Mouse (Mus musculus): Measurements from ENCODE around the gene Appl1.

Appl1 gene

DNA sequence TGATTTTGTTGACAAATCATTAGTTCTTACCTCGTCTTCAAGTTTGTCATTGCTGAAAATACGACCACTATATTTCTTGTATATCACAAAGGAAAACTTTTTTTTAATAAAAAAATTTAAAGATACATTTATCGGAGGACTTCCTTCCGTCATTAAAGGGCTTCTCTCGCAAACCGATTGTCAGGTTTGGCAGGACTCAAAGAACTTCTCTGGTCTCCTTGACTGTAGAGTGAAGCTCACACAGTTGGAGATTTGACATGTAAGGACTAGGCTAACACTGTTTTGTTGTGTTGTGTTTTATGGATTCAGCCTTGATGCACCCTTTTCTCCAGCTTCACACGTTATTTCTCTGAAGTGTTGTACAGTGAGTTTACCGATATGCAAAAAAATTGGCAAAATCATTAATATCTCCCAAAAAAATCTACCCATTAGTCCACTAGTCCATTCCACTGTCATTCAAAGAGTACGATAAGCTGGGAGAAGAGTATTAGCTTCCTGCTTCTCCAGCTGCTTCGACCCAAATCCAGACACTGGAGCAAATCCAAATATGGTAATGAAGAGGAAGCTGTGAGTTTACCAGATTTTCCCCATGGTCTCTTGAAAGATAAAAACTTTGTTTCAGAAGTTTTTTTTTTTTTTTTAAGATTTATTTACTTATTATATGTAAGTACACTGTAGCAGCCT, at the start of gene Appl1:
Gene Appl1 (minus strand): TSS at position 127 of the 684 bp plus-strand sequence.
- Histone ChIP-seq H3K9me3 (ENCODE audit: low read length) (no peaks in the 10 kb centered on the region), H3K27me3 (ENCODE audit: insufficient read depth, low read length) (peaks cover 7% of the 10 kb centered on the region; the same call in 1 of the 2 replicates), H3K36me3 (ENCODE audit: insufficient read depth, low read length) (no peaks in the 10 kb centered on the region), H3K4me3 (replicated peaks; ENCODE audit: low read length) (peak within 1 kb of the TSS; percentile 94), H3K4me1 (replicated peaks; ENCODE audit: low read depth, low read length) (peaks cover 18% of the 10 kb centered on the region)
- TF ChIP-seq NANOG (IDR thresholded peaks at IDR 0.05; ENCODE audit: borderline replicate concordance, low read length) (no peak), POU5F1 (IDR thresholded peaks at IDR 0.05; ENCODE audit: borderline replicate concordance, low read length) (no peak), CTCF (conservative IDR thresholded peaks at IDR 0.05; ENCODE audit: low read length) (no peak)

DNA sequence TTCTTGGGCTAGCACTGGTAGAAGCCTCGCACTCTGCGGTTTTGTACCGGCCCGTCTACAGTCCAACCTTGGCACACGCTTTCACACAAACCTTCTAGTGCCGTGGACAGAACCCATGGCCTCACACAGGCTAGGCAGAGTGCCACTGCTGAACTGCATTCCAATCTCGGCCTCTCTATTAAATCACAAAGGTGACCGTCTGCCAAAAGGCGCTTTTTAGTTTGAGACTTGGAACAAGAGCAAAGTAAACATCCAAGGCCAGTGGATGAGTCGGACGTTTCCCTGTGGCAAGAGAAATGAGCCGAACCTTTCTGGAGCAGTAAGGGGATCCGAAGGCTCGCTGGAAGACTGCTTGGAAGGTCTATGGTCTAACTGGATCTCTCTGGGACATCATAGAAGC, 48.8 kb upstream of the Appl1 start:
- no peaks in the 10 kb centered on the region for H3K36me3 ChIP-seq (ENCODE audit: insufficient read depth, low read length)
- TF ChIP-seq NANOG (IDR thresholded peaks at IDR 0.05; ENCODE audit: borderline replicate concordance, low read length): no peak
- TF ChIP-seq CTCF (conservative IDR thresholded peaks at IDR 0.05; ENCODE audit: low read length): no peak
- TF ChIP-seq POU5F1 (IDR thresholded peaks at IDR 0.05; ENCODE audit: borderline replicate concordance, low read length): no peak

DNA sequence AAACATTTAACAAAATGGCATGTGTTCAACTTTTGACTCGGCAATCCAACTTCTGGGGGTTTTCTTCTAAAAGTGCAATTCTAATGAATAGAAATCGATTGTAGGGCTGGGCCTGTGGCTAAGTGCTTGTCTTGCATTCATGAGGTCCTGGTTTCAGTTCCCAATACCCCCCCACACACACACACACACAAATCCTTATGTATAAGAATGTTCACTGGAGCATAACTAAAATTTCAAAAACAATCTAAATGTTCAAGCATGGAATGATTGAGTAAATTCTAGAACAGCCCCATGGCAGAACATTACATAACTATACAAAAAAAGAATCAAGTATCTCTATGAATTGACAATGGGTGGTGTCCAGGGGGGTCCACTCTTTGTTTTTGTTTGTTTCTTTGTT, 46.9 kb upstream of the Appl1 start:
- no peak for TF ChIP-seq CTCF (conservative IDR thresholded peaks at IDR 0.05; ENCODE audit: low read length)
- no peak for TF ChIP-seq NANOG (IDR thresholded peaks at IDR 0.05; ENCODE audit: borderline replicate concordance, low read length)
- no peak for TF ChIP-seq POU5F1 (IDR thresholded peaks at IDR 0.05; ENCODE audit: borderline replicate concordance, low read length)
- H3K36me3 ChIP-seq (ENCODE audit: insufficient read depth, low read length): no peaks in the 10 kb centered on the region
- H3K27me3 ChIP-seq (ENCODE audit: insufficient read depth, low read length): peaks cover 12% of the 10 kb centered on the region; the same call in 1 of the 2 replicates
- no peak overlapping the region for H3K4me3 ChIP-seq (replicated peaks; ENCODE audit: low read length)
- H3K9me3 ChIP-seq (ENCODE audit: low read length): no peaks in the 10 kb centered on the region
- H3K4me1 ChIP-seq (replicated peaks; ENCODE audit: low read depth, low read length): peaks cover 30% of the 10 kb centered on the region

More for the DNA sequence above, 48.8 kb upstream of the Appl1 start:
- Histone ChIP-seq H3K27me3 (ENCODE audit: insufficient read depth, low read length) (peaks cover 12% of the 10 kb centered on the region; the same call in 1 of the 2 replicates), H3K4me1 (replicated peaks; ENCODE audit: low read depth, low read length) (peaks cover 20% of the 10 kb centered on the region), H3K9me3 (ENCODE audit: low read length) (no peaks in the 10 kb centered on the region), H3K4me3 (replicated peaks; ENCODE audit: low read length) (no peak overlapping the region)

DNA sequence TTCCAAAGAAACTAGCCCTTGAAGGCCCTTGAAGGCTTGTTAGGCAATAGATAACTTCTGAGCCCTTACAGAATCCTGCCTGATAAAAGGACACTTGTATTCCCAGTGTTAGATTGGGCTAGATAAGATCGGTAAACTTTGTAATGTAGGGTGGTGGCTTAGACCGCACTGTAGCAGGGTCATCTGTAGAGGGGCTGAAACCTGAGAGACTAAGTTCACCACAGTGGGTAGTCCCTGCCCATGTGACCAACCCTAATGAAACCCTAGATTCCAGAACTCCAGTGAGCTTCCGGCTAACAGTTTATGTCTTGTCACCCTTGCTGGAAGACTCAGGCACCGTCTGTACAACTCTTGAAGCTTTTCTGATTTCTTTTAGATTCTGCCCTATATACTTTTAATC, 42.6 kb upstream of the Appl1 start:
- no peaks in the 10 kb centered on the region for H3K36me3 ChIP-seq (ENCODE audit: insufficient read depth, low read length)
- no peak overlapping the region for H3K4me3 ChIP-seq (replicated peaks; ENCODE audit: low read length)
- H3K27me3 ChIP-seq (ENCODE audit: insufficient read depth, low read length): 0 out of 2 replicates have a peak, but pooled peaks cover 3% of the 10 kb centered on the region
- H3K4me1 ChIP-seq (replicated peaks; ENCODE audit: low read depth, low read length): peaks cover 10% of the 10 kb centered on the region
- H3K9me3 ChIP-seq (ENCODE audit: low read length): no peaks in the 10 kb centered on the region
- no peak for TF ChIP-seq POU5F1 (IDR thresholded peaks at IDR 0.05; ENCODE audit: borderline replicate concordance, low read length)
- no peak for TF ChIP-seq CTCF (conservative IDR thresholded peaks at IDR 0.05; ENCODE audit: low read length)
- no peak for TF ChIP-seq NANOG (IDR thresholded peaks at IDR 0.05; ENCODE audit: borderline replicate concordance, low read length)

DNA sequence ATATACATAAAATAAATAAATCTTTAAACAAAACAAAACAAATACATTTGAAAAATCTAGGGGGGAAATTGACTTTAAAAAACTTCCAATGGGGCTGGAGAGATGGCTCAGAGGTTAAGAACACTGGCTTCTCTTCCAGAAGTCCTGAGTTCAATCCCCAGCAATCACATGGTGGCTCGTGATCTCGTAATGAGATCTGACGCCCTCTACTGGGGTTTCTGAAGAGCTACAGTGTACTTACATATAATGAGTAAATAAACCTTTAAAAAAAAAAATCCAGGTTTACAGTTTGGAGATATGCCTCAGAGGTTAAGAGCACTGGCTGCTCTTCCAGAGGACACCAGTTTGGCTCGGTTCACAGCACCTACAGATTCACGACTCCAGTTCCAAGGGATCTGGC, 40.5 kb upstream of the Appl1 start:
- Histone ChIP-seq H3K4me3 (replicated peaks; ENCODE audit: low read length) (no peak overlapping the region), H3K9me3 (ENCODE audit: low read length) (no peaks in the 10 kb centered on the region), H3K27me3 (ENCODE audit: insufficient read depth, low read length) (0 out of 2 replicates have a peak, but pooled peaks cover 3% of the 10 kb centered on the region), H3K36me3 (ENCODE audit: insufficient read depth, low read length) (no peaks in the 10 kb centered on the region), H3K4me1 (replicated peaks; ENCODE audit: low read depth, low read length) (peaks cover 19% of the 10 kb centered on the region)
- TF ChIP-seq POU5F1 (IDR thresholded peaks at IDR 0.05; ENCODE audit: borderline replicate concordance, low read length): no peak
- TF ChIP-seq NANOG (IDR thresholded peaks at IDR 0.05; ENCODE audit: borderline replicate concordance, low read length): no peak
- no peak; the same call in 1 of the 2 replicates for TF ChIP-seq CTCF (conservative IDR thresholded peaks at IDR 0.05; ENCODE audit: low read length)

DNA sequence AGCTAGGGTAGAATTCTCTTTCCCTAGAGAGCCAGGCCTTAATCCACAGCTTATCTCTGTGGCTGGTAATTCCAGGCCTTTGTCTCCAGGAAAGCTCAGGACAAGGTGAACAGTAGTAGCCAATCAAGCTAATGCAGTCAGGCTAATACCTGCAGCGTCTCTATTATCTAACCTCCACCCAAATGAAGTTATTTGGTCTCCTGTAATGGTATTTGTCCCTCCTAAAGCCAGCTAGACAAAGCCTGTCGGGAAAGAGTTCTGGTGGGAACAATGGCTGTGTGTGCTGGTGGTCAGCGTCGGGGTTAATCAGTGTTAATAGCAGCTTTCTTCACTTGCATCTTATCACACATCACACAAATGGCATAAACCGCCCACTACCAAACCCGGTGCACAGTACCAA, 34.9 kb upstream of the Appl1 start:
- TF ChIP-seq NANOG (IDR thresholded peaks at IDR 0.05; ENCODE audit: borderline replicate concordance, low read length): no peak
- no peak for TF ChIP-seq POU5F1 (IDR thresholded peaks at IDR 0.05; ENCODE audit: borderline replicate concordance, low read length)
- TF ChIP-seq CTCF (conservative IDR thresholded peaks at IDR 0.05; ENCODE audit: low read length): no peak
- Histone ChIP-seq H3K4me3 (replicated peaks; ENCODE audit: low read length) (no peak overlapping the region), H3K36me3 (ENCODE audit: insufficient read depth, low read length) (no peaks in the 10 kb centered on the region), H3K9me3 (ENCODE audit: low read length) (no peaks in the 10 kb centered on the region), H3K4me1 (replicated peaks; ENCODE audit: low read depth, low read length) (peaks cover 28% of the 10 kb centered on the region), H3K27me3 (ENCODE audit: insufficient read depth, low read length) (peaks cover 18% of the 10 kb centered on the region)

DNA sequence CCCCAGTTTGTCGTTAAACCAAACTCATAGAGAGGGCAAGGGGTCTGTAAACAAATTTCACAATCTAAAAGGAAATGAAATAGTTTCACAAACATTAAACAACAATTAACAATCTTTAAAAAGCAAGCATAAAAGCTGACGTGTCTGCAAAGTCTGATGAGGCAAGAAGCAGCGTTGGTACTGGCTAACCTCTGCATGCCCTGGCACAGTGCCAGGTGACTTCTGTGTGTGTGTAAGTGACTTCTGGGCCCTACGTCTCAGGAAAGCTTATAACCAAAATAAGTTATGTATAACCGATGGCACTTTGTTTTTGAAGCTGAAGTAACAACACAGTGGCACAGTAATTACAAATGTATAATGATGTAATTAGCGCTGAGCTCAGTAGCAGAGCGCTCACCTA, 33.9 kb upstream of the Appl1 start:
- H3K4me1 ChIP-seq (replicated peaks; ENCODE audit: low read depth, low read length): peaks cover 38% of the 10 kb centered on the region
- no peaks in the 10 kb centered on the region for H3K9me3 ChIP-seq (ENCODE audit: low read length)
- peaks cover 18% of the 10 kb centered on the region for H3K27me3 ChIP-seq (ENCODE audit: insufficient read depth, low read length)
- no peaks in the 10 kb centered on the region for H3K36me3 ChIP-seq (ENCODE audit: insufficient read depth, low read length)
- TF ChIP-seq NANOG (IDR thresholded peaks at IDR 0.05; ENCODE audit: borderline replicate concordance, low read length) (no peak), CTCF (conservative IDR thresholded peaks at IDR 0.05; ENCODE audit: low read length) (no peak), POU5F1 (IDR thresholded peaks at IDR 0.05; ENCODE audit: borderline replicate concordance, low read length) (no peak)
- no peak overlapping the region for H3K4me3 ChIP-seq (replicated peaks; ENCODE audit: low read length)

DNA sequence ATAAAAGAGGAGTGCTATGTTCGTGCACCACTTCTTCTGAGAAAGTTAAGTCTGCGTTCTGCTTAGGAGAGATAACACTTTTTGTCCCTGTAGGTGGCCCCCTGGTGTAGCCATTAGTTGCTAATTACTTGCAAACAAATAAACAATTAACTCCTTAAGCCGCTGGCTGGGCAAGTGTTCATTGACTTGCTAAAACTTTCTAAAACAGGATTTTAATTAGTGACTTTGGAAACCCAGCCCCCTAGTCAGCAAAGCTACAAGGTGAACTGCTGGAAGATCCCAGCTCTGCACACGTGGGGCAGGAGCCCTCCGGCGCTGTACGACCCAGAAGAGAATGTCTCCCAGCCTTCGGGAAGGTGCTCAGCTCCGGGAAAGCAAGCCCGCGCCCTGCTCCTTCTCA, 29.4 kb upstream of the Appl1 start:
- Histone ChIP-seq H3K27me3 (ENCODE audit: insufficient read depth, low read length) (peaks cover 44% of the 10 kb centered on the region), H3K4me3 (replicated peaks; ENCODE audit: low read length) (peak overlapping the region; percentile 41), H3K4me1 (replicated peaks; ENCODE audit: low read depth, low read length) (peaks cover 28% of the 10 kb centered on the region), H3K36me3 (ENCODE audit: insufficient read depth, low read length) (no peaks in the 10 kb centered on the region), H3K9me3 (ENCODE audit: low read length) (no peaks in the 10 kb centered on the region)
- peak; percentile 72 for TF ChIP-seq NANOG (IDR thresholded peaks at IDR 0.05; ENCODE audit: borderline replicate concordance, low read length)
- TF ChIP-seq POU5F1 (IDR thresholded peaks at IDR 0.05; ENCODE audit: borderline replicate concordance, low read length): no peak
- no peak for TF ChIP-seq CTCF (conservative IDR thresholded peaks at IDR 0.05; ENCODE audit: low read length)

Measured in E14TG2a.4 (cell line).